28 mouse cellular contexts compared by ENCODE assay signal in the genomic region with DNA sequence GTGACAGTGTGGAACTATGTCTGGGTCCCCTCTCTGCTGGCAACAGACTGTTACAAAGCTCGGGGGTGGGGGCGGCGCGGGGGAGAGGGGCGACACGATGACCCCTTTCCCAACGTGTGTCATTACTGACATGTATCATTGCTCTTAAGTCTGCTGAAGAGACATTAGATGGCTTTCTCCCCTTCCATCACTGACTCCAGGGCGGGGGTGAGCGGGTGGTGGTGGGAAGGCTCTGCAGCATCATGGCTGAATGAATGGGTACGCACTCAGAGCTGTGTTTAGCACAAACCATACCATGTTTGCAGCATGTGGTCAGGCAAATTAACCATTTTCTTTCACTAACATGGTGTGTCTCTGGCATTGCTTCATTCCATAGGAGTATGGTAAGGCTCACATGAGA. TPM values are rescaled to one million over a fixed set of nuclear protein-coding genes. Genes with fewer than 3 reads are reported as not detected.
"Had no signal": no experiment of that assay in that cellular context is flagged by ENCODE, and none has a peak within 500 bp of the region (broad histone marks: within the 10 kb centered on the region; RNA-seq: fewer than 3 reads in every experiment).

No protein-coding gene starts in this region.

- H3K4me3 ChIP-seq: embryonic facial prominence, embryonic 10.5 days; embryonic facial prominence, embryonic 12.5 days; embryonic facial prominence, embryonic 13.5 days; embryonic facial prominence, embryonic 15.5 days; erythroblast, embryonic 14.5 days; forebrain, embryonic 10.5 days; forebrain, embryonic 12.5 days; forebrain, embryonic 13.5 days; forebrain, embryonic 15.5 days; gastrocnemius, adult 2 months; heart, adult 2 months had no signal

- H3K9me3 ChIP-seq: embryonic facial prominence, embryonic 10.5 days; embryonic facial prominence, embryonic 12.5 days; embryonic facial prominence, embryonic 13.5 days; embryonic facial prominence, embryonic 15.5 days; forebrain, embryonic 10.5 days; forebrain, embryonic 12.5 days; forebrain, embryonic 13.5 days; forebrain, embryonic 15.5 days had no signal

- DNase-seq: cerebellum, adult 2 months; cerebellum, adult 8-10 months; cerebellum, adult 9-10 months; cerebellum, adult 9-11 months; cerebellum, postnatal 10 days; cerebellum, postnatal 14 days; cerebellum, postnatal 25 days; cerebellum, postnatal 36 days; embryo, embryonic 11 days; forebrain, postnatal 0 days; gastrocnemius, adult 2 months; gastrocnemius, postnatal 10 days; gastrocnemius, postnatal 14 days; gastrocnemius, postnatal 25 days; gastrocnemius, postnatal 36 days; heart, adult 18-20 months; heart, adult 2 months had no signal

- H3K27me3 ChIP-seq: embryonic facial prominence, embryonic 12.5 days; embryonic facial prominence, embryonic 13.5 days; embryonic facial prominence, embryonic 15.5 days; forebrain, embryonic 12.5 days; forebrain, embryonic 13.5 days; forebrain, embryonic 15.5 days had no signal

- H3K4me1 ChIP-seq: embryonic facial prominence, embryonic 10.5 days; embryonic facial prominence, embryonic 12.5 days; embryonic facial prominence, embryonic 13.5 days; embryonic facial prominence, embryonic 15.5 days; forebrain, embryonic 10.5 days; forebrain, embryonic 12.5 days; forebrain, embryonic 13.5 days; forebrain, embryonic 15.5 days had no signal

- H3K36me3 ChIP-seq: embryonic facial prominence, embryonic 10.5 days; embryonic facial prominence, embryonic 12.5 days; embryonic facial prominence, embryonic 13.5 days; embryonic facial prominence, embryonic 15.5 days; forebrain, embryonic 10.5 days; forebrain, embryonic 12.5 days; forebrain, embryonic 15.5 days had no signal

- H3K27ac ChIP-seq: embryonic facial prominence, embryonic 10.5 days; embryonic facial prominence, embryonic 12.5 days; embryonic facial prominence, embryonic 13.5 days; embryonic facial prominence, embryonic 15.5 days; forebrain, embryonic 10.5 days; forebrain, embryonic 12.5 days; forebrain, embryonic 13.5 days; forebrain, embryonic 15.5 days; heart, adult 2 months had no signal

RNA-seq across cellular contexts. Expression of a gene that starts 43.3 kb away (rescaled TPM):
- total RNA-seq: common myeloid progenitor, adult 5-6 weeks; granulocyte monocyte progenitor cell, adult 5-6 weeks had no signal
- polyA plus RNA-seq: erythroblast, embryonic 14.5 days had no signal
